Mouse (Mus musculus): ENCODE measurements around the gene Atp13a4. TPM values are rescaled to one million over a fixed set of nuclear protein-coding genes. Genes with fewer than 3 reads are reported as not detected.

Atp13a4 gene
- polyA plus RNA-seq, 1 experiment from 2014 or later: 3.0 TPM

GRCm38 (mm10) chr16:29451706-29452105, 93.0 kb downstream of the Atp13a4 start:
- 60% methylated on average over 3 of the region's 3 CpGs for WGBS
- H3K27me3 ChIP-seq (ENCODE audit: control insufficient read depth, insufficient read depth, low read depth, low read length): no peaks in the 10 kb centered on the region
- H3K9ac ChIP-seq (ENCODE audit: low read depth, low read length): no peak overlapping the region
- peak; percentile 72; the same call in 1 of the 2 replicates for ATAC-seq
- H3K4me2 ChIP-seq (ENCODE audit: low read length): no peak overlapping the region
- no peaks in the 10 kb centered on the region for H3K4me1 ChIP-seq (ENCODE audit: control insufficient read depth, insufficient read depth, low read length)
- no peak overlapping the region for H3K27ac ChIP-seq (ENCODE audit: low read length)
- no peaks in the 10 kb centered on the region for H3K36me3 ChIP-seq (ENCODE audit: control insufficient read depth, insufficient read depth, low read length)
- H3K4me3 ChIP-seq (ENCODE audit: low read depth, low read length): no peak overlapping the region
- no peaks in the 10 kb centered on the region for H3K9me3 ChIP-seq (replicated peaks; ENCODE audit: control insufficient read depth, low read length, poor library complexity, severe bottlenecking)

GRCm38 (mm10) chr16:29442126-29442525, 102.5 kb downstream of the Atp13a4 start:
- no peaks in the 10 kb centered on the region for H3K27me3 ChIP-seq (ENCODE audit: control insufficient read depth, insufficient read depth, low read depth, low read length)
- H3K36me3 ChIP-seq (ENCODE audit: control insufficient read depth, insufficient read depth, low read length): no peaks in the 10 kb centered on the region
- no peak overlapping the region for H3K4me3 ChIP-seq (ENCODE audit: low read depth, low read length)
- H3K9ac ChIP-seq (ENCODE audit: low read depth, low read length): no peak overlapping the region
- no peak for ATAC-seq
- no peaks in the 10 kb centered on the region for H3K9me3 ChIP-seq (replicated peaks; ENCODE audit: control insufficient read depth, low read length, poor library complexity, severe bottlenecking)
- H3K4me2 ChIP-seq (ENCODE audit: low read length): no peak overlapping the region
- WGBS: 46% methylated on average over 3 of the region's 3 CpGs
- no peak overlapping the region for H3K27ac ChIP-seq (ENCODE audit: low read length)
- 0 out of 2 replicates have a peak, but pooled peaks cover 3% of the 10 kb centered on the region for H3K4me1 ChIP-seq (ENCODE audit: control insufficient read depth, insufficient read depth, low read length)

- H3K27me3 ChIP-seq (ENCODE audit: control insufficient read depth, insufficient read depth, low read depth, low read length): no peaks in the 10 kb centered on the region
- no peaks in the 10 kb centered on the region for H3K9me3 ChIP-seq (replicated peaks; ENCODE audit: control insufficient read depth, low read length, poor library complexity, severe bottlenecking)
- peak; percentile 62; the same call in 1 of the 2 replicates for ATAC-seq
- H3K27ac ChIP-seq (ENCODE audit: low read length): no peak overlapping the region
- H3K4me1 ChIP-seq (ENCODE audit: control insufficient read depth, insufficient read depth, low read length): 0 out of 2 replicates have a peak, but pooled peaks cover 3% of the 10 kb centered on the region
- no peak overlapping the region for H3K4me3 ChIP-seq (ENCODE audit: low read depth, low read length)
- no peak overlapping the region for H3K4me2 ChIP-seq (ENCODE audit: low read length)
- no peaks in the 10 kb centered on the region for H3K36me3 ChIP-seq (ENCODE audit: control insufficient read depth, insufficient read depth, low read length)
- H3K9ac ChIP-seq (ENCODE audit: low read depth, low read length): no peak overlapping the region
- WGBS: 34% methylated on average over 9 of the region's 10 CpGs
Observed at GRCm38 (mm10) chr16:29441405-29441985, 103.2 kb downstream of the Atp13a4 start.

GRCm38 (mm10) chr16:29438045-29438444, 106.6 kb downstream of the Atp13a4 start:
- H3K4me2 ChIP-seq (ENCODE audit: low read length): no peak overlapping the region
- no peaks in the 10 kb centered on the region for H3K27me3 ChIP-seq (ENCODE audit: control insufficient read depth, insufficient read depth, low read depth, low read length)
- H3K9me3 ChIP-seq (replicated peaks; ENCODE audit: control insufficient read depth, low read length, poor library complexity, severe bottlenecking): no peaks in the 10 kb centered on the region
- WGBS: 75% methylated on average over 5 of the region's 5 CpGs
- ATAC-seq: peak; percentile 80
- H3K4me1 ChIP-seq (ENCODE audit: control insufficient read depth, insufficient read depth, low read length): 0 out of 2 replicates have a peak, but pooled peaks cover 3% of the 10 kb centered on the region
- H3K27ac ChIP-seq (ENCODE audit: low read length): no peak overlapping the region
- no peak overlapping the region for H3K4me3 ChIP-seq (ENCODE audit: low read depth, low read length)
- no peaks in the 10 kb centered on the region for H3K36me3 ChIP-seq (ENCODE audit: control insufficient read depth, insufficient read depth, low read length)
- no peak overlapping the region for H3K9ac ChIP-seq (ENCODE audit: low read depth, low read length)

- 79% methylated on average over 6 of the region's 6 CpGs for WGBS
- no peak overlapping the region for H3K27ac ChIP-seq (ENCODE audit: low read length)
- H3K36me3 ChIP-seq (ENCODE audit: control insufficient read depth, insufficient read depth, low read length): no peaks in the 10 kb centered on the region
- H3K9me3 ChIP-seq (replicated peaks; ENCODE audit: control insufficient read depth, low read length, poor library complexity, severe bottlenecking): no peaks in the 10 kb centered on the region
- ATAC-seq: no peak
- H3K4me1 ChIP-seq (ENCODE audit: control insufficient read depth, insufficient read depth, low read length): no peaks in the 10 kb centered on the region
- no peak overlapping the region for H3K4me2 ChIP-seq (ENCODE audit: low read length)
- no peak overlapping the region for H3K9ac ChIP-seq (ENCODE audit: low read depth, low read length)
- no peak overlapping the region for H3K4me3 ChIP-seq (ENCODE audit: low read depth, low read length)
- H3K27me3 ChIP-seq (ENCODE audit: control insufficient read depth, insufficient read depth, low read depth, low read length): no peaks in the 10 kb centered on the region
Observed at GRCm38 (mm10) chr16:29435746-29436145, 108.9 kb downstream of the Atp13a4 start.

GRCm38 (mm10) chr16:29434712-29435111, 110.0 kb downstream of the Atp13a4 start:
- peak; percentile 62; the same call in 1 of the 2 replicates for ATAC-seq
- WGBS: 16% methylated on average over 5 of the region's 5 CpGs
- no peak overlapping the region for H3K9ac ChIP-seq (ENCODE audit: low read depth, low read length)

GRCm38 (mm10) chr16:29414822-29415221, 129.8 kb downstream of the Atp13a4 start:
- H3K9me3 ChIP-seq (replicated peaks; ENCODE audit: control insufficient read depth, low read length, poor library complexity, severe bottlenecking): no peaks in the 10 kb centered on the region
- no peaks in the 10 kb centered on the region for H3K27me3 ChIP-seq (ENCODE audit: control insufficient read depth, insufficient read depth, low read depth, low read length)
- no peak for ATAC-seq
- no peak overlapping the region for H3K9ac ChIP-seq (ENCODE audit: low read depth, low read length)
- no peak overlapping the region for H3K27ac ChIP-seq (ENCODE audit: low read length)
- H3K4me3 ChIP-seq (ENCODE audit: low read depth, low read length): no peak overlapping the region
- 91% methylated on average over 6 of the region's 6 CpGs for WGBS
- no peaks in the 10 kb centered on the region for H3K4me1 ChIP-seq (ENCODE audit: control insufficient read depth, insufficient read depth, low read length)
- H3K4me2 ChIP-seq (ENCODE audit: low read length): no peak overlapping the region
- H3K36me3 ChIP-seq (ENCODE audit: control insufficient read depth, insufficient read depth, low read length): no peaks in the 10 kb centered on the region

More at GRCm38 (mm10) chr16:29434712-29435111, 110.0 kb downstream of the Atp13a4 start:
- no peak overlapping the region for H3K4me3 ChIP-seq (ENCODE audit: low read depth, low read length)
- H3K9me3 ChIP-seq (replicated peaks; ENCODE audit: control insufficient read depth, low read length, poor library complexity, severe bottlenecking): no peaks in the 10 kb centered on the region
- no peaks in the 10 kb centered on the region for H3K36me3 ChIP-seq (ENCODE audit: control insufficient read depth, insufficient read depth, low read length)
- H3K4me1 ChIP-seq (ENCODE audit: control insufficient read depth, insufficient read depth, low read length): no peaks in the 10 kb centered on the region
- no peak overlapping the region for H3K4me2 ChIP-seq (ENCODE audit: low read length)
- no peak overlapping the region for H3K27ac ChIP-seq (ENCODE audit: low read length)
- H3K27me3 ChIP-seq (ENCODE audit: control insufficient read depth, insufficient read depth, low read depth, low read length): no peaks in the 10 kb centered on the region

- Histone ChIP-seq H3K9ac (ENCODE audit: low read depth, low read length) (no peak overlapping the region), H3K27me3 (ENCODE audit: control insufficient read depth, insufficient read depth, low read depth, low read length) (no peaks in the 10 kb centered on the region), H3K4me1 (ENCODE audit: control insufficient read depth, insufficient read depth, low read length) (no peaks in the 10 kb centered on the region), H3K27ac (ENCODE audit: low read length) (no peak overlapping the region), H3K9me3 (replicated peaks; ENCODE audit: control insufficient read depth, low read length, poor library complexity, severe bottlenecking) (no peaks in the 10 kb centered on the region), H3K4me3 (ENCODE audit: low read depth, low read length) (no peak overlapping the region), H3K4me2 (ENCODE audit: low read length) (no peak overlapping the region), H3K36me3 (ENCODE audit: control insufficient read depth, insufficient read depth, low read length) (no peaks in the 10 kb centered on the region)
- 94% methylated on average over 10 of the region's 10 CpGs for WGBS
- no peak for ATAC-seq
Observed at GRCm38 (mm10) chr16:29407319-29407718, 137.3 kb downstream of the Atp13a4 start.

GRCm38 (mm10) chr16:29399079-29399478, 145.6 kb downstream of the Atp13a4 start:
- 92% methylated on average over 2 of the region's 2 CpGs for WGBS
- Histone ChIP-seq H3K27ac (ENCODE audit: low read length) (no peak overlapping the region), H3K36me3 (ENCODE audit: control insufficient read depth, insufficient read depth, low read length) (no peaks in the 10 kb centered on the region), H3K4me1 (ENCODE audit: control insufficient read depth, insufficient read depth, low read length) (no peaks in the 10 kb centered on the region), H3K9me3 (replicated peaks; ENCODE audit: control insufficient read depth, low read length, poor library complexity, severe bottlenecking) (no peaks in the 10 kb centered on the region), H3K9ac (ENCODE audit: low read depth, low read length) (no peak overlapping the region), H3K4me2 (ENCODE audit: low read length) (no peak overlapping the region), H3K27me3 (ENCODE audit: control insufficient read depth, insufficient read depth, low read depth, low read length) (no peaks in the 10 kb centered on the region), H3K4me3 (ENCODE audit: low read depth, low read length) (no peak overlapping the region)
- no peak for ATAC-seq
